Mouse (Mus musculus): Measurements from ENCODE around the gene Tap2. TPM values are rescaled to one million over a fixed set of nuclear protein-coding genes. Genes with fewer than 3 reads are reported as not detected.

Gene Tap2
- polyA plus RNA-seq, 1 experiment from 2014 or later = 5.9 TPM

DNA sequence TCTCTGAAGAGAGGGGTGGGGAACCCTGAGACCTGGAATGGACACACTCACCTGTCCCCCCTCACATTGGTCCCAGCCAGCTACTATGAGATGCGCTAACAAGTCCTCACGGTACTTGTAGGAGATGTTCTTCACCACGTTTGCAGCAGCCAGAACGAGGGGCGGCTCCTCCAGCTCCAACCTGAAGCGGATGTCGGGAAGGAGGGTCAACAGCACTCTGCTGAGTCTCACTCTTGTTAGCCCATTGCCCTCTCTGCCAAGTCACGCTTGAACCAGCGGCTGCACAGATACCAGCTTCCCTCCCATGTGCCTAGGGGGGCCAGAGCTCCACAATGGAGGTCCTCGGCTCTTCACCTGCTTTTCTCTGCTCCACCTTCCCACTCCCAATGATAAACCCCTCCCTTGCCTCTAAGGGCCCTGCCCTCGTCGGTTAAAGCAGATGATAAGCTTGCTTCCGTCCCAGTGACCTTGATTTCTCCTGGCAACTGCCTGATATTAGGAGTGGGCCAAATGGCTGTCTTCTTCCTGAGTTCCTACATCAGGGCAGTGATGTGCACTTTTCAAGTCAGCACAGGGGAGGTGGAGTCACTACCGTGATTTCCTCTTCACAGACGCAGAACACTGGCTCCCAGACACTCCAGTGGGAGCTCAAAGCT, 19.6 kb upstream of the Tap2 start:
- Histone ChIP-seq H3K4me3 (ENCODE audit: low read depth, low read length) (no peak overlapping the region), H3K27ac (replicated peaks) (no peak overlapping the region), H3K9ac (ENCODE audit: low read length) (no peak overlapping the region), H3K27me3 (ENCODE audit: control insufficient read depth, insufficient read depth, low read length) (no peaks in the 10 kb centered on the region), H3K9me3 (ENCODE audit: control insufficient read depth, low read length) (no peaks in the 10 kb centered on the region), H3K4me1 (replicated peaks; ENCODE audit: control insufficient read depth, insufficient read depth) (no peaks in the 10 kb centered on the region), H3K4me2 (replicated peaks; ENCODE audit: low read depth) (no peak overlapping the region), H3K36me3 (ENCODE audit: control insufficient read depth, insufficient read depth, low read length) (no peaks in the 10 kb centered on the region)
- no peak for TF ChIP-seq EP300 (optimal IDR thresholded peaks at IDR 0.05)
- no peak for TF ChIP-seq CTCF (IDR thresholded peaks at IDR 0.05; ENCODE audit: low read depth)
- 60% methylated on average over 15 of the region's 15 CpGs for WGBS
- ATAC-seq (ENCODE audit: low FRiP score, low TSS enrichment) (no peak), DNase-seq (ENCODE audit: low spot score) (no peak)

DNA sequence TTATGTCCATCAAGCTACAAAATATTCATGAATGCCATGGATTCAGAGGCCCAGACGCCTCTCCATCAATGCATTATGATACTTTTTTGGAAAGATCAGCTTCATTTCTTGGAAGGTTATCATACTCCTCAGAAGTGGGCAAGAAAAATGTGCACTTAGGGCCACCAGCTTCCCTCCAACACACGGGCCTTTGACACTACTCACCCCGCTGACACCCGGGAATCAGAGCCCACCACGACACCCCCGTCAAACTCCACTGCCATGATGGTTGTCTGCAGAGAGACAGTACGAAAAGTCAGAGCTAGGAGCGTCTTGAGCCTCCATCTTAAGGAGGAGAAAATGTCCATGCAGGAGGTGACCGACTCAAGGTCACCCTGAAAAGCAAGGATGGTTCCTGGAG, 17.8 kb upstream of the Tap2 start:
- DNase-seq (ENCODE audit: low spot score) = no peak
- no peak for ATAC-seq (ENCODE audit: low FRiP score, low TSS enrichment)
- TF ChIP-seq CTCF (IDR thresholded peaks at IDR 0.05; ENCODE audit: low read depth) (no peak), EP300 (optimal IDR thresholded peaks at IDR 0.05) (no peak)
- 90% methylated on average over 9 of the region's 9 CpGs for WGBS
- Histone ChIP-seq H3K27ac (replicated peaks) (no peak overlapping the region), H3K27me3 (ENCODE audit: control insufficient read depth, insufficient read depth, low read length) (no peaks in the 10 kb centered on the region), H3K9me3 (ENCODE audit: control insufficient read depth, low read length) (no peaks in the 10 kb centered on the region), H3K4me2 (replicated peaks; ENCODE audit: low read depth) (no peak overlapping the region), H3K36me3 (ENCODE audit: control insufficient read depth, insufficient read depth, low read length) (no peaks in the 10 kb centered on the region), H3K4me3 (ENCODE audit: low read depth, low read length) (no peak overlapping the region), H3K9ac (ENCODE audit: low read length) (no peak overlapping the region), H3K4me1 (replicated peaks; ENCODE audit: control insufficient read depth, insufficient read depth) (no peaks in the 10 kb centered on the region)

DNA sequence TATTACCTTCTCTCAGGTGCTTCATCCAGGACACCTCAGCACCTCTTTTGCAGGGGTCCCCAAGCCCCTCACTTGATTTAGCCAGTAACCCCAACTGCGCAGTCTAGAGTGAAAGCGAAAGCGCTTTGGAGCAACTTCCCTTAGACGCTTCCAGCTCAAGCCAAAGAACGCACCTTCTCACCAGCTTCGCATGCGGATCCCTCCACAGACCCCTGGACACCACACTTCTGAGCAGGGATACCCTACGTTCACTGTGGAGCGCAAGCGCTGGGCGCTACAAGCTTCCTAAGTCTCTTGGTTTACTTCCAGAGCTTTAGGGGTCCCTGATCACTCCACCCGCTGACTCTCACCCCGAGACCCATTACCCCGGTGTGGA, 16.5 kb upstream of the Tap2 start:
- TF ChIP-seq CTCF (IDR thresholded peaks at IDR 0.05; ENCODE audit: low read depth) = no peak
- TF ChIP-seq EP300 (optimal IDR thresholded peaks at IDR 0.05) = no peak
- peak overlapping the region; percentile 98 for H3K4me2 ChIP-seq (replicated peaks; ENCODE audit: low read depth)
- no peaks in the 10 kb centered on the region for H3K4me1 ChIP-seq (replicated peaks; ENCODE audit: control insufficient read depth, insufficient read depth)
- H3K9ac ChIP-seq (ENCODE audit: low read length) = peak overlapping the region; percentile 47
- WGBS = 5% methylated on average over 14 of the region's 14 CpGs
- ATAC-seq (ENCODE audit: low FRiP score, low TSS enrichment) = peak; percentile 40
- peak overlapping the region; percentile 68 for H3K4me3 ChIP-seq (ENCODE audit: low read depth, low read length)
- no peak overlapping the region; the same call in 1 of the 2 replicates for H3K27ac ChIP-seq (replicated peaks)
- DNase-seq (ENCODE audit: low spot score) = peak; percentile 28
- H3K36me3 ChIP-seq (ENCODE audit: control insufficient read depth, insufficient read depth, low read length) = no peaks in the 10 kb centered on the region
- H3K27me3 ChIP-seq (ENCODE audit: control insufficient read depth, insufficient read depth, low read length) = no peaks in the 10 kb centered on the region
- H3K9me3 ChIP-seq (ENCODE audit: control insufficient read depth, low read length) = no peaks in the 10 kb centered on the region

DNA sequence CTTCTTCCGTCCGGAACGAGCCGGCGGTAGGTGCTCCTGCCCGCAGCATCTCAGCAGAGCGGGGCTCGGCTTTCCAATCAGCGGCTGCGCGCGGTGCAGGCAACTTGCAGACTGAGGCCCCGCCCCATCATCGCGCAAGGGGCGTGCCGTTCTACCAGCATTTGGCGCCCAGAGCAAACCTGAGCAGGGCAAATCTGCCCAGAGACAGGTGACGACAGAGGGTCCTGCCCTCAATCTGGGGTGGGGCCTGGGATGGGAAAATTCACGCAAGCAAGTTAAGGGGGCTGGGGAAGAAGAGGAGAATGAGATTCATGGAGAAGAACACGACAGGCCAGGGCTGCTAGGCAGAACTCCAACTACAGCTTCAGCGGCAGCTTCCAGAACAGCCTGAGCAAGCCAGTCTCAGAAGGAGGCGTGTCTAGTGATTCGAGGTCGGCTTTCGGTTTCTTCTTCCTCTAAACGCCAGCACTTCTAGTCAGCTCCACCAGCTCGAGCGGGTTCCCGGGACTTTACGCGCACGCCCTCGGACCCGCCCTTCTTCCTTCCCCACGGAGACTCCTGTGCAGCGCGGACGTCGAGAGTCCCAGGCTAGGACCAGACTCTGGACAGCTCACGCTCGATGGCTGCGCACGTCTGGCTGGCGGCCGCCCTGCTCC, 15.9 kb upstream of the Tap2 start, which contains the start of the genes Tap1 and Psmb9:
TSS of gene Tap1 (plus strand) at position 293 of the 656 bp plus-strand sequence.
TSS of gene Psmb9 (minus strand) at position 504 of the 656 bp plus-strand sequence.
- peak within 1 kb of the TSS; percentile 98 for H3K4me2 ChIP-seq (replicated peaks; ENCODE audit: low read depth)
- no peaks in the 10 kb centered on the region for H3K9me3 ChIP-seq (ENCODE audit: control insufficient read depth, low read length)
- ATAC-seq (ENCODE audit: low FRiP score, low TSS enrichment) (peak; percentile 97), DNase-seq (ENCODE audit: low spot score) (peak; percentile 98)
- no peaks in the 10 kb centered on the region for H3K4me1 ChIP-seq (replicated peaks; ENCODE audit: control insufficient read depth, insufficient read depth)
- H3K27ac ChIP-seq (replicated peaks) = peak within 1 kb of the TSS; percentile 85
- no peaks in the 10 kb centered on the region for H3K27me3 ChIP-seq (ENCODE audit: control insufficient read depth, insufficient read depth, low read length)
- peak within 1 kb of the TSS; percentile 74 for H3K9ac ChIP-seq (ENCODE audit: low read length)
- H3K36me3 ChIP-seq (ENCODE audit: control insufficient read depth, insufficient read depth, low read length) = no peaks in the 10 kb centered on the region
- peak within 1 kb of the TSS; percentile 68 for H3K4me3 ChIP-seq (ENCODE audit: low read depth, low read length)
- under 1% methylated on average over 46 of the region's 46 CpGs for WGBS
- TF ChIP-seq CTCF (IDR thresholded peaks at IDR 0.05; ENCODE audit: low read depth) = no peak; the same call in 1 of the 2 replicates
- no peak for TF ChIP-seq EP300 (optimal IDR thresholded peaks at IDR 0.05)

DNA sequence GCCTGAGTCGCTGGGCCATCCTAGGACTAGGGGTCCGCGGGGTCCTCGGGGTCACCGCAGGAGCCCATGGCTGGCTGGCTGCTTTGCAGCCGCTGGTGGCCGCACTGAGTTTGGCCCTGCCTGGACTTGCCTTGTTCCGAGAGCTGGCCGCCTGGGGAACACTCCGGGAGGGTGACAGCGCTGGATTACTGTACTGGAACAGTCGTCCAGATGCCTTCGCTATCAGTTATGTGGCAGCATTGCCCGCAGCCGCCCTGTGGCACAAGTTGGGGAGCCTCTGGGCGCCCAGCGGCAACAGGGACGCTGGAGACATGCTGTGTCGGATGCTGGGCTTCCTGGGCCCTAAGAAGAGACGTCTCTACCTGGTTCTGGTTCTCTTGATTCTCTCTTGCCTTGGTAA, 15.3 kb upstream of the Tap2 start:
- Histone ChIP-seq H3K4me2 (replicated peaks; ENCODE audit: low read depth) (peak overlapping the region; percentile 98), H3K36me3 (ENCODE audit: control insufficient read depth, insufficient read depth, low read length) (no peaks in the 10 kb centered on the region), H3K27me3 (ENCODE audit: control insufficient read depth, insufficient read depth, low read length) (no peaks in the 10 kb centered on the region), H3K4me1 (replicated peaks; ENCODE audit: control insufficient read depth, insufficient read depth) (no peaks in the 10 kb centered on the region), H3K27ac (replicated peaks) (peak overlapping the region; percentile 85), H3K4me3 (ENCODE audit: low read depth, low read length) (peak overlapping the region; percentile 68), H3K9me3 (ENCODE audit: control insufficient read depth, low read length) (no peaks in the 10 kb centered on the region), H3K9ac (ENCODE audit: low read length) (peak overlapping the region; percentile 74)
- WGBS = 7% methylated on average over 20 of the region's 20 CpGs
- DNase-seq (ENCODE audit: low spot score) (peak; percentile 43), ATAC-seq (ENCODE audit: low FRiP score, low TSS enrichment) (no peak)
- TF ChIP-seq CTCF (IDR thresholded peaks at IDR 0.05; ENCODE audit: low read depth) (no peak), EP300 (optimal IDR thresholded peaks at IDR 0.05) (no peak)

DNA sequence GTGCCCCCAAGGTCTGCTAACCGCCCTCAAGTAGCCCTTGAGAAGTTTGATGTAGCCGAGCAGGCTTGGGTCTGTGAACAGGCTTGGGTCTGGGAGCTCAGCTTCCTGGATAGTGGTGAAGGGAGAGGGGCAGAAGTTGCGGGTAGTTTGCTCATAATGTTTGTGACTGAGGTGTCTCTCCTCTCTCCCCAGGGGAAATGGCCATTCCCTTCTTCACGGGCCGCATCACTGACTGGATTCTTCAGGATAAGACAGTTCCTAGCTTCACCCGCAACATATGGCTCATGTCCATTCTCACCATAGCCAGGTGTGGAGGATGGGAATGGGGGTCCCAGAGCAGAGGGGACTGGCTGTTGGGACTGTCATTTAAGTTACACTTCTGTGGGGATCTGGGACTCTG, 14.3 kb upstream of the Tap2 start:
- no peak overlapping the region for H3K4me3 ChIP-seq (ENCODE audit: low read depth, low read length)
- DNase-seq (ENCODE audit: low spot score) (no peak), ATAC-seq (ENCODE audit: low FRiP score, low TSS enrichment) (no peak)
- H3K4me1 ChIP-seq (replicated peaks; ENCODE audit: control insufficient read depth, insufficient read depth) = no peaks in the 10 kb centered on the region
- no peaks in the 10 kb centered on the region for H3K27me3 ChIP-seq (ENCODE audit: control insufficient read depth, insufficient read depth, low read length)
- no peaks in the 10 kb centered on the region for H3K36me3 ChIP-seq (ENCODE audit: control insufficient read depth, insufficient read depth, low read length)
- TF ChIP-seq CTCF (IDR thresholded peaks at IDR 0.05; ENCODE audit: low read depth) = no peak
- TF ChIP-seq EP300 (optimal IDR thresholded peaks at IDR 0.05) = no peak
- H3K4me2 ChIP-seq (replicated peaks; ENCODE audit: low read depth) = no peak overlapping the region
- H3K9ac ChIP-seq (ENCODE audit: low read length) = no peak overlapping the region
- H3K9me3 ChIP-seq (ENCODE audit: control insufficient read depth, low read length) = no peaks in the 10 kb centered on the region
- H3K27ac ChIP-seq (replicated peaks) = no peak overlapping the region
- 85% methylated on average over 6 of the region's 6 CpGs for WGBS

Data from stomach, postnatal 0 days (tissue).